Mouse (Mus musculus): ENCODE data around the gene Olfr155. TPM values are rescaled to one million over a fixed set of nuclear protein-coding genes. Genes with fewer than 3 reads are reported as not detected.

The Olfr155 gene
- polyA plus RNA-seq, 1 experiment from 2014 or later, result not detected

GRCm38 (mm10) chr4:43903690-43904089 is 52.3 kb downstream of the Olfr155 start:
- Histone ChIP-seq H3K9me3 (no peaks in the 10 kb centered on the region), H3K4me1 (replicated peaks) (no peaks in the 10 kb centered on the region), H3K27me3 (no peaks in the 10 kb centered on the region), H3K36me3 (peaks cover 41% of the 10 kb centered on the region), H3K9ac (no peak overlapping the region), H3K4me3 (no peak overlapping the region), H3K4me2 (no peak overlapping the region), H3K27ac (no peak overlapping the region)
- no peak for ATAC-seq (ENCODE audit: low FRiP score)
- 85% methylated on average over 7 of the region's 7 CpGs for WGBS

GRCm38 (mm10) chr4:43906443-43906842 is 55.1 kb downstream of the Olfr155 start:
- no peaks in the 10 kb centered on the region for H3K4me1 ChIP-seq (replicated peaks)
- H3K9me3 ChIP-seq, result no peaks in the 10 kb centered on the region
- no peaks in the 10 kb centered on the region for H3K27me3 ChIP-seq
- no peak overlapping the region for H3K9ac ChIP-seq
- no peak for ATAC-seq (ENCODE audit: low FRiP score)
- 36% methylated on average over 6 of the region's 6 CpGs for WGBS
- no peak overlapping the region for H3K4me3 ChIP-seq
- no peak overlapping the region for H3K4me2 ChIP-seq
- H3K36me3 ChIP-seq, result peaks cover 41% of the 10 kb centered on the region
- no peak overlapping the region for H3K27ac ChIP-seq

Other genes starting within 250 kb of the Olfr155 start
- gene Npr2, start 219.6 kb upstream of the Olfr155 start, polyA plus RNA-seq (2015; fragmentation: Nextera tagmentation; extraction: Ambion mirVana), result 17.1 and 18.5 TPM in 2 replicates
- 6.1 and 8.4 TPM in 2 replicates for gene Spag8, start 198.0 kb upstream of the Olfr155 start, polyA plus RNA-seq (2015; fragmentation: Nextera tagmentation; extraction: Ambion mirVana)
- gene Hint2, start 195.1 kb upstream of the Olfr155 start, polyA plus RNA-seq (2015; fragmentation: Nextera tagmentation; extraction: Ambion mirVana), result 74.8 and 78.6 TPM in 2 replicates
- 16.2 and 16.6 TPM in 2 replicates for gene Tmem8b, start 182.6 kb upstream of the Olfr155 start, polyA plus RNA-seq (2015; fragmentation: Nextera tagmentation; extraction: Ambion mirVana)
- 2.3 and 2.8 TPM in 2 replicates for gene Fam221b, start 182.4 kb upstream of the Olfr155 start, polyA plus RNA-seq (2015; fragmentation: Nextera tagmentation; extraction: Ambion mirVana)
- gene Olfr70, start 150.8 kb upstream of the Olfr155 start, polyA plus RNA-seq (2015; fragmentation: Nextera tagmentation; extraction: Ambion mirVana), result not detected in 2 replicates
- gene Olfr71, start 141.3 kb upstream of the Olfr155 start, polyA plus RNA-seq (2015; fragmentation: Nextera tagmentation; extraction: Ambion mirVana), result not detected in 2 replicates
- gene Hrct1, start 124.4 kb upstream of the Olfr155 start, polyA plus RNA-seq (2015; fragmentation: Nextera tagmentation; extraction: Ambion mirVana), result 0.18 and 0.35 TPM in 2 replicates
- gene Spaar, start 121.5 kb upstream of the Olfr155 start, polyA plus RNA-seq (2015; fragmentation: Nextera tagmentation; extraction: Ambion mirVana), result not detected in 2 replicates
- gene Olfr159, start 80.6 kb upstream of the Olfr155 start, polyA plus RNA-seq (2015; fragmentation: Nextera tagmentation; extraction: Ambion mirVana), result not detected in 2 replicates
- not detected in 2 replicates for gene Olfr156, start 27.7 kb upstream of the Olfr155 start, polyA plus RNA-seq (2015; fragmentation: Nextera tagmentation; extraction: Ambion mirVana)
- not detected in 2 replicates for gene Olfr157, start 11.4 kb upstream of the Olfr155 start, polyA plus RNA-seq (2015; fragmentation: Nextera tagmentation; extraction: Ambion mirVana)
- 6.3 and 8.2 TPM in 2 replicates for gene Reck, start 24.0 kb downstream of the Olfr155 start, polyA plus RNA-seq (2015; fragmentation: Nextera tagmentation; extraction: Ambion mirVana)
- gene Glipr2, start 105.8 kb downstream of the Olfr155 start, polyA plus RNA-seq (2015; fragmentation: Nextera tagmentation; extraction: Ambion mirVana), result 48.5 TPM in 2 replicates
- gene Ccin, start 131.9 kb downstream of the Olfr155 start, polyA plus RNA-seq (2015; fragmentation: Nextera tagmentation; extraction: Ambion mirVana), result not detected in 2 replicates
- 320 and 330 TPM in 2 replicates for gene Clta, start 152.9 kb downstream of the Olfr155 start, polyA plus RNA-seq (2015; fragmentation: Nextera tagmentation; extraction: Ambion mirVana)
- gene Gne, start 232.6 kb downstream of the Olfr155 start, polyA plus RNA-seq (2015; fragmentation: Nextera tagmentation; extraction: Ambion mirVana), result 23.6 and 24.1 TPM in 2 replicates

Measured in hindbrain, embryonic 13.5 days (tissue).